Mouse (Mus musculus) neural tube, embryonic 12.5 days (tissue): ENCODE results near the gene Smco4. TPM values are rescaled to one million over a fixed set of nuclear protein-coding genes. Genes with fewer than 3 reads are reported as not detected.

Source experiments
- ATAC-seq: fragments of 200-750 bp; cut with Nextera tagmentation; 2 replicates; pipeline ENCODE4 v1.8.0; 2017; ENCODE audit warnings: low read depth, mild to moderate bottlenecking, moderate TSS enrichment, moderate library complexity; ENCODE audit not compliant: low FRiP score
- H3K27ac ChIP-seq: fragments of 300-500 bp; sonication (generic); 2 replicates; pipeline ENCODE4 v1.5.1; 2016
- H3K27me3 ChIP-seq: fragments of 300-500 bp; sonication (generic); replicated peaks from 2 replicates; pipeline ENCODE4 v1.6.1; 2016; ENCODE audit warnings: mild to moderate bottlenecking
- H3K36me3 ChIP-seq: fragments of 300-500 bp; sonication (generic); 2 replicates; pipeline ENCODE4 v1.6.1; 2016; ENCODE audit warnings: mild to moderate bottlenecking
- H3K4me1 ChIP-seq: fragments of 300-500 bp; sonication (generic); 2 replicates; pipeline ENCODE4 v1.6.1; 2016
- H3K4me2 ChIP-seq: fragments of 300-500 bp; sonication (generic); replicated peaks from 2 replicates; pipeline ENCODE4 v1.6.1; 2016; ENCODE audit warnings: mild to moderate bottlenecking
- H3K4me3 ChIP-seq: fragments of 300-500 bp; sonication (generic); 2 replicates; pipeline ENCODE4 v1.5.1; 2016
- H3K9ac ChIP-seq: fragments of 300-500 bp; sonication (generic); 2 replicates; pipeline ENCODE4 v1.6.1; 2016; ENCODE audit warnings: mild to moderate bottlenecking
- H3K9me3 ChIP-seq: fragments of 300-500 bp; sonication (generic); 2 replicates; pipeline ENCODE4 v1.6.1; 2016; ENCODE audit warnings: mild to moderate bottlenecking
- WGBS: fragments of 180-500 bp; shearing (Covaris S2); methylation state at CpG from one replicate; pipeline ENCODE4 v1.1.7; 2016; 5-methylcytosine and 5-hydroxymethylcytosine counted together
- polyA plus RNA-seq: library from polyadenylated mRNA; unstranded; fragments of >200 nt; fragmentation: Nextera tagmentation; extraction: Ambion mirVana; gene quantifications from 2 replicates; pipeline ENCODE4 v1.2.1, GENCODE M21; 2016

Gene Smco4
- polyA plus RNA-seq, 1 experiment from 2014 or later: 0.91 TPM

DNA sequence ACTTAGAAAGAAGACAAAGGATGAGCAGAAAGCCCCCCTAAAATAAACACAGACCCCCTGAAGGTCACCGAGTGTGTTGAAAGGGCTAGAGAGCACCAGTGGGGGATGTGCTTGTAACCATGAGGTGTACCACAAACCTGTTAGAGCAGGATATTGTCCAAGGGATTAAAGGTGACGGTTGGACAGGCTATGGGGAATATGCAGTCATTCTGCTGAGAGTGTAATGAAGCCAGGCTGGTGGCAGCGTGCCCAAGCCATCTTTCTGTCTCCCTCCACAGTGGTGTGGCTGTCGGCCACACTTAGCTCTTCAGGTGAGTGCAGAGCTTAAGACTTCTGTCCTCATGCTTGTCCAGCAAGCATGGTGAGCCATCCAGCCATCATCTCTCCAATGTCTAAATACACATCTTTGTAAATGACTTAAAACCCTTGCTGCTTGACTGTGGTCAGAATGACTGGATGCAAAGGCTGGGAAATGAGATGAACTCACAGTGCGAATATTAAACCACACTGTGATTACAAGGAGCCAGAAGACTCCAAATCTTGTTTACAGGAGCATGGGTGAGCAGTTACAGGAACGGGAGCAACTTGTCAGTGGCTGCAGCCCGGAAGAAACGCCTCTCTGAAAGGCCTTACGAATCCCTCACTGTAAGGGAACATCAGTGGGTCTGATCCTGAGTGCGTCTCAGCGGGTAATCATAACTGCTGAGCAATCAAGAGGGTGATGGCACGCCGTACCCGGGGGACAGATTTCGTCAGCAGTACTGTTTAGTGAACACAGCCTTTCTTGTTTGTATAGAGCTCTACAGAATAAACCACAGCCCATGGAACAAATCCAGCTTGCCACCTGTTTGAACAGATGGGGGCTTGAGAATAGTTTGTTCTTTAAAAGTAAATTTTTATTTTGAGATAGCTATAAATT lies 59.0 kb downstream of the Smco4 start:
- no peaks in the 10 kb centered on the region for H3K27me3 ChIP-seq
- no peaks in the 10 kb centered on the region for H3K9me3 ChIP-seq
- ATAC-seq: no peak
- no peak overlapping the region for H3K4me2 ChIP-seq
- 85% methylated on average over 15 of the region's 15 CpGs for WGBS
- no peak overlapping the region for H3K4me3 ChIP-seq
- no peak overlapping the region for H3K9ac ChIP-seq
- H3K4me1 ChIP-seq: no peaks in the 10 kb centered on the region
- no peaks in the 10 kb centered on the region for H3K36me3 ChIP-seq
- no peak overlapping the region for H3K27ac ChIP-seq

DNA sequence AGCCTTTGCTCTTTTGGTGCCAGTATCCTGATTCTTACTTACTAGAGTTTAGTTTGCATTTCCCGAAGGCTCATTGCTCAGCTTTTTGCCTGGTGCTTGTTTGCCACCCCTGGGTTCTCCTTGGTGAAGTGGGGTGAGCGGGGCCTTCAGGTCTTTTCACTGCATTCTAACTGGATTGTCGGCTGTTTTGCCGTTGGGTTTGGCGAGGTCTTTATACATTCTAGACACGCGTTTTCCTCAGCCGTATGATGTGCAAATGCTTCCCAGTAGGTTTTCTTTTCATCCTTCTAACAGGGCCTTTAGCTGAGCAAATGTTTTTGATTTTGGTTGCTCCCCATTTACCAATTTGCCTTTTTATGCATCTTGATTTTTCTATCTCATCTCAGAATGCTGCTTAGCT lies 60.1 kb downstream of the Smco4 start:
- no peak for ATAC-seq
- Histone ChIP-seq H3K4me1 (no peaks in the 10 kb centered on the region), H3K27ac (no peak overlapping the region), H3K4me3 (no peak overlapping the region), H3K9me3 (no peaks in the 10 kb centered on the region), H3K36me3 (no peaks in the 10 kb centered on the region), H3K4me2 (no peak overlapping the region), H3K27me3 (no peaks in the 10 kb centered on the region), H3K9ac (no peak overlapping the region)
- WGBS: 81% methylated on average over 8 of the region's 8 CpGs

- H3K4me1 ChIP-seq: no peaks in the 10 kb centered on the region
- no peaks in the 10 kb centered on the region for H3K36me3 ChIP-seq
- H3K9ac ChIP-seq: no peak overlapping the region
- H3K4me3 ChIP-seq: no peak overlapping the region
- ATAC-seq: no peak
- H3K4me2 ChIP-seq: no peak overlapping the region
- no peaks in the 10 kb centered on the region for H3K27me3 ChIP-seq
- H3K27ac ChIP-seq: no peak overlapping the region
- no peaks in the 10 kb centered on the region for H3K9me3 ChIP-seq
- WGBS: 81% methylated on average over 3 of the region's 3 CpGs
These were observed 67.2 kb downstream of the Smco4 start for GRCm38 (mm10) chr9:15560451-15560850.

GRCm38 (mm10) chr9:15562353-15562752 lies 69.1 kb downstream of the Smco4 start:
- WGBS: 87% methylated on average over 7 of the region's 7 CpGs
- no peak overlapping the region for H3K27ac ChIP-seq
- no peaks in the 10 kb centered on the region for H3K4me1 ChIP-seq

DNA sequence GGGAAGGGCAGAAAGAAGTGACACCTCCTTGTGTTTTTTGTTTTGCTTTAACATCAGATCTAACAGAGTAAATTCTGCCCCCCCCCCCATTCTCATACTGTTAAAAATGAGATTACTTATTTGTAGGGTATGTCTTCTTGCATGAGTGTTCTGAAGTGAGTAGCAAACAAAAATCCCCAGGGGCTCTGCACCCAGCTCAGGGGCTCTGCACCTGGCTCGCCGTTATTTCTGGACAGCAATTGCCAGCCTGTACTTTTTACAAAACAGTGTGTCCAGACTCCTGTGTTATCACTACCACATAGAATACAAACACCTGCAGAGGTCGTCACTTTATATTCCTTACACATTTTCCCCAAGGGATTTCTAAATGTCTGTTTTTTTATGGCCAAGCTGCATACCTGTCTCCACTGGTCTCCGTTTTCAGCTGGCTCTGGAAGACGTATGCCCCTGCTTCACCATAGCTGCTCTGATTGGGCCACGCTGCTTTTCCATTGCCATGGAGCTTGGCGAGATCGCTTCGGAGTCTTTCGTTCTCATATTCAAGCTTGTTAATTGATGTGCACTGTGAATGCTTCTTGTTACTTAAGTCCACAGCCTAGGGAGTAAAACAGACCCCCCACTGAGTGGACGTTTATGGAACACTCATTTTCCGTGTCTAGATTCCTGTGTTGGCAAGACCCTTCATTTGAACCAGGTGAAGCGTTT lies 81.7 kb downstream of the Smco4 start:
- Histone ChIP-seq H3K4me3 (no peak overlapping the region), H3K4me1 (no peaks in the 10 kb centered on the region), H3K9me3 (no peaks in the 10 kb centered on the region), H3K9ac (no peak overlapping the region), H3K27me3 (no peaks in the 10 kb centered on the region), H3K4me2 (no peak overlapping the region), H3K27ac (no peak overlapping the region), H3K36me3 (no peaks in the 10 kb centered on the region)
- no peak for ATAC-seq
- 69% methylated on average over 13 of the region's 13 CpGs for WGBS

More at GRCm38 (mm10) chr9:15562353-15562752, 69.1 kb downstream of the Smco4 start:
- ATAC-seq: no peak
- H3K4me2 ChIP-seq: no peak overlapping the region
- no peaks in the 10 kb centered on the region for H3K9me3 ChIP-seq
- H3K4me3 ChIP-seq: no peak overlapping the region
- no peak overlapping the region for H3K9ac ChIP-seq
- no peaks in the 10 kb centered on the region for H3K27me3 ChIP-seq
- no peaks in the 10 kb centered on the region for H3K36me3 ChIP-seq

GRCm38 (mm10) chr9:15578427-15578826 lies 85.2 kb downstream of the Smco4 start:
- ATAC-seq: no peak
- Histone ChIP-seq H3K4me1 (no peaks in the 10 kb centered on the region), H3K9ac (no peak overlapping the region), H3K4me2 (no peak overlapping the region), H3K9me3 (no peaks in the 10 kb centered on the region), H3K4me3 (no peak overlapping the region), H3K27me3 (no peaks in the 10 kb centered on the region), H3K36me3 (no peaks in the 10 kb centered on the region), H3K27ac (no peak overlapping the region)
- WGBS: 79% methylated on average over 1 of the region's 1 CpGs

- Histone ChIP-seq H3K9ac (no peak overlapping the region), H3K27me3 (no peaks in the 10 kb centered on the region), H3K9me3 (no peaks in the 10 kb centered on the region), H3K4me2 (no peak overlapping the region), H3K27ac (no peak overlapping the region), H3K4me3 (no peak overlapping the region), H3K36me3 (no peaks in the 10 kb centered on the region), H3K4me1 (no peaks in the 10 kb centered on the region)
- ATAC-seq: no peak
- 94% methylated on average over 9 of the region's 9 CpGs for WGBS
These were observed 85.7 kb downstream of the Smco4 start for GRCm38 (mm10) chr9:15578946-15579345.

- Histone ChIP-seq H3K9ac (no peak overlapping the region), H3K9me3 (no peaks in the 10 kb centered on the region), H3K4me2 (no peak overlapping the region), H3K27me3 (no peaks in the 10 kb centered on the region), H3K4me1 (no peaks in the 10 kb centered on the region), H3K27ac (no peak overlapping the region), H3K4me3 (no peak overlapping the region), H3K36me3 (no peaks in the 10 kb centered on the region)
- ATAC-seq: no peak
- 56% methylated on average over 6 of the region's 6 CpGs for WGBS
These were observed 86.9 kb downstream of the Smco4 start for GRCm38 (mm10) chr9:15580176-15580575.

- H3K9me3 ChIP-seq: no peaks in the 10 kb centered on the region
- H3K9ac ChIP-seq: no peak overlapping the region
- 97% methylated on average over 5 of the region's 5 CpGs for WGBS
- no peak overlapping the region for H3K27ac ChIP-seq
- H3K4me3 ChIP-seq: no peak overlapping the region
- ATAC-seq: no peak
- H3K4me2 ChIP-seq: no peak overlapping the region
- H3K27me3 ChIP-seq: no peaks in the 10 kb centered on the region
- H3K36me3 ChIP-seq: no peaks in the 10 kb centered on the region
- no peaks in the 10 kb centered on the region for H3K4me1 ChIP-seq
These were observed 88.8 kb downstream of the Smco4 start for GRCm38 (mm10) chr9:15582026-15582425.

DNA sequence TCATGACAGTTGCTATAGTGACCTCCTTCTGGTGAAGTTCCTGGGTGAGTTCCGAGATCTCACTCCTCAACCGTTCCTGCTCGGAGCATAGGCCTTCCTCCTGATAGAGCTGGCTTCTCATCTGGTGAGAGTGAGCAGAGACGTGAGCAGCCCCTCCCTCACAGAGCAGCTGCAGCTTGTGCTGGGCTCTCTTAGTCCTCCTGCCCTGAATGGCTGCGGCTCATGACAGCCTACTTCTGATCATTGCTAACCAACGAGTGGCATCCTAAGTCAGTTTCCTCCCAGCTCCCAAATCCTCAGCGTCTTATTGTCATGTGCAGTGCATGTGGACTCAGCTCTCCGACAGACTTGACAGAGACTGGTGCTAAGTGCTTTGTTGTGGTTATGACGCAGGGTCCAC lies 91.0 kb downstream of the Smco4 start:
- H3K4me2 ChIP-seq: no peak overlapping the region
- no peaks in the 10 kb centered on the region for H3K9me3 ChIP-seq
- H3K36me3 ChIP-seq: no peaks in the 10 kb centered on the region
- no peaks in the 10 kb centered on the region for H3K27me3 ChIP-seq
- no peak for ATAC-seq
- no peaks in the 10 kb centered on the region for H3K4me1 ChIP-seq
- no peak overlapping the region for H3K9ac ChIP-seq
- no peak overlapping the region for H3K4me3 ChIP-seq
- H3K27ac ChIP-seq: no peak overlapping the region
- WGBS: 88% methylated on average over 9 of the region's 9 CpGs

DNA sequence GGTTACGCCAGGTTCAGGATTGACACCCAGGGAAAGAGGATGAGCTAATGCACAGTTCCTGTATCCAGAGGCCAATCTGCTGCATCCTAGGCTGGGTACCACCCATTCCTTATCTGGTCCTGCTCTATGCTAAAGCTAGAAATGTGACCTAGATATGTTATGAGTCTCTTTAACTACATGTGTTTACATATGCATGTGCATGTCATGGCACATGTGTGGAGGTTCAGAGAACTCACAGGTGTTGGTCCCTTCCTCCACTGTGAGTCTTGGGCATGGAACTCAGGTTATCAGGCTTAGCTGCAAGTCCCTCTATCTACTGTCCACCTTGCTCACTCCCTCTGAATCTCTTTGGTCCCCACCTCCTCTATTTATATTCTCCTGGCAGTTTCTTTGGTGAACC lies 92.7 kb downstream of the Smco4 start:
- Histone ChIP-seq H3K4me3 (no peak overlapping the region), H3K36me3 (no peaks in the 10 kb centered on the region), H3K27me3 (no peaks in the 10 kb centered on the region), H3K27ac (no peak overlapping the region), H3K4me1 (no peaks in the 10 kb centered on the region), H3K4me2 (no peak overlapping the region), H3K9me3 (no peaks in the 10 kb centered on the region), H3K9ac (no peak overlapping the region)
- ATAC-seq: no peak
- WGBS: 93% methylated on average over 1 of the region's 1 CpGs

DNA sequence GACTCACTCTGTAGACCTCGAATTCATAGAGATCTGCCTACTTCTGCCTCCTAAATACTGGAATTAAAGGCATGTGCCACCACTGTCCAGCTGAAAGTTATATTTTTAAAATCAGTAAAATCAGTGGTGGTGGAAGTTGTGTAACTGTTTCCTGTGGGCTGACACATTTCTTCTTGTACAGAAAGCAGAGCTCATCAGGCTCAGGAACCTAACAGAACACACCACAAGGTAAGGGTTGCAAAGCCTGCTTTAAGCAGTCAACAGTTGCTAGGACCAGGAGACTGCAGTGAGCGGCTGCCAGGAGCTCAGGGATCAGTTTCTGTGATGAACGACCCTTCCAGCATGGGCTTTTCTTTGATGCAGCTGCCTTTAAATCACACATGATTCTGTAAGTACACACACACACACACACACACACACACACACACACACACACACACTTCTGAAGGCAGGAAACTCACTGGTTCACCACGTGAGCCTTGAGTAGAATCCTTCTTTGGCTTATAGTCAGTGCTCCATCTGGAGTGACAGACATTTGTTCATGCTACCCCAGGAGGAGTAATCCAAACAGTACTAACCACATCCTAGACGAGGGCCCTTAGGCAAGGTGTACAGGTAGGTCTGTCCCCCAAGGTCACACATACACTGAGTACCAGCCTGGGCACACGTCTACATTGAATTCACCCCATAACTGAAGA lies 94.1 kb downstream of the Smco4 start:
- no peaks in the 10 kb centered on the region for H3K27me3 ChIP-seq
- no peaks in the 10 kb centered on the region for H3K36me3 ChIP-seq
- H3K4me3 ChIP-seq: no peak overlapping the region
- H3K4me2 ChIP-seq: no peak overlapping the region
- no peaks in the 10 kb centered on the region for H3K9me3 ChIP-seq
- WGBS: 63% methylated on average over 6 of the region's 6 CpGs
- no peak for ATAC-seq
- no peaks in the 10 kb centered on the region for H3K4me1 ChIP-seq
- H3K9ac ChIP-seq: no peak overlapping the region
- H3K27ac ChIP-seq: no peak overlapping the region
